Mouse (Mus musculus) MEL (cell line): ENCODE results near the gene Lypd4. TPM values are rescaled to one million over a fixed set of nuclear protein-coding genes. Genes with fewer than 3 reads are reported as not detected.

Experiments used
- DNase-seq: peaks from one replicate; pipeline ENCODE4 v3.0.0; 2011; ENCODE audit warnings: low read depth, low spot score
- H3K27ac ChIP-seq: 2 replicates; pipeline ENCODE4 v1.5.1; 2012; ENCODE audit warnings: low read depth, mild to moderate bottlenecking, control low read depth, low read length, moderate library complexity; ENCODE audit not compliant: control insufficient read depth
- H3K27me3 ChIP-seq, 2 experiments: fragments of 150-350 bp in 1 of 2; sonication (generic) in 1 of 2; 2 replicates each; pipeline ENCODE4 v1.6.1; 2012; ENCODE audit warnings: low read length in 2 of 2, mild to moderate bottlenecking in 2 of 2, improper control_type of control experiment in 1 of 2, moderate library complexity in 1 of 2; ENCODE audit not compliant: insufficient read depth in 2 of 2, control insufficient read depth in 1 of 2
- H3K36me3 ChIP-seq, 2 experiments: 2 replicates each; pipeline ENCODE4 v1.6.1; 2012 to 2014; ENCODE audit warnings: low read length in 2 of 2, improper control_type of control experiment in 1 of 2, inconsistent platforms in 1 of 2, mild to moderate bottlenecking in 1 of 2; ENCODE audit not compliant: insufficient read depth in 2 of 2, control insufficient read depth in 1 of 2
- H3K4me1 ChIP-seq, 2 experiments: fragments of 150-350 bp in 1 of 2; sonication (generic) in 1 of 2; 2 replicates each; pipeline ENCODE4 v1.6.1; 2012; ENCODE audit warnings: low read length in 2 of 2, improper control_type of control experiment in 1 of 2, mild to moderate bottlenecking in 1 of 2; ENCODE audit not compliant: insufficient read depth in 2 of 2, control insufficient read depth in 1 of 2
- H3K4me3 ChIP-seq, 2 experiments: fragments of 150-350 bp in 1 of 2; sonication (generic) in 1 of 2; 2 replicates each; pipeline ENCODE4 v1.5.1; 2012; ENCODE audit warnings: low read depth in 2 of 2, low read length in 2 of 2, mild to moderate bottlenecking in 2 of 2, moderate library complexity in 2 of 2, control low read depth in 1 of 2, improper control_type of control experiment in 1 of 2; ENCODE audit not compliant: control insufficient read depth in 1 of 2, insufficient read depth in 1 of 2
- H3K79me2 ChIP-seq: 2 replicates; pipeline ENCODE4 v1.6.1; 2012; ENCODE audit warnings: mild to moderate bottlenecking, low read length, moderate library complexity; ENCODE audit not compliant: control insufficient read depth, poor library complexity, insufficient read depth
- H3K9ac ChIP-seq: 2 replicates; pipeline ENCODE4 v1.6.1; 2012; ENCODE audit warnings: low read depth, mild to moderate bottlenecking, control low read depth, low read length, moderate library complexity; ENCODE audit not compliant: control insufficient read depth, poor library complexity, severe bottlenecking
- H3K9me3 ChIP-seq: fragments of 150-350 bp; sonication (generic); replicated peaks from 2 replicates; pipeline ENCODE4 v1.6.1; 2012; ENCODE audit warnings: mild to moderate bottlenecking, low read length, improper control_type of control experiment, moderate library complexity; ENCODE audit not compliant: insufficient read depth
- BHLHE40 ChIP-seq: IDR thresholded peaks from 2 replicates; pipeline ENCODE4 v1.6.1; 2012; ENCODE audit warnings: low read depth, mild to moderate bottlenecking, inconsistent platforms, low read length, improper control_type of control experiment, borderline replicate concordance
- CTCF ChIP-seq, 3 experiments: IDR thresholded peaks in 2 of 3; conservative IDR thresholded peaks in 1 of 3; 2 replicates each; pipeline ENCODE4 v1.5.1; 2011 to 2012; ENCODE audit warnings: low read length in 3 of 3, low read depth in 2 of 3, mild to moderate bottlenecking in 2 of 3, improper control_type of control experiment in 1 of 3, inconsistent platforms in 1 of 3, mixed read lengths in 1 of 3, moderate library complexity in 1 of 3; ENCODE audit not compliant: control insufficient read depth in 1 of 3, insufficient read depth in 1 of 3, poor library complexity in 1 of 3, severe bottlenecking in 1 of 3
- ELF1 ChIP-seq: IDR thresholded peaks from 2 replicates; pipeline ENCODE4 v1.6.1; 2014; ENCODE audit warnings: low read depth, mild to moderate bottlenecking, inconsistent platforms, low read length, improper control_type of control experiment, moderate library complexity
- EP300 ChIP-seq, 2 experiments: IDR thresholded peaks; 2 replicates each; pipeline ENCODE4 v1.6.1; 2011; ENCODE audit warnings: improper control_type of control experiment in 2 of 2, low read length in 2 of 2, low read depth in 1 of 2, mild to moderate bottlenecking in 1 of 2
- ETS1 ChIP-seq: IDR thresholded peaks from 2 replicates; pipeline ENCODE4 v1.6.1; 2012; ENCODE audit warnings: low read depth, mild to moderate bottlenecking, inconsistent platforms, low read length, improper control_type of control experiment, moderate library complexity
- GABPA ChIP-seq: IDR thresholded peaks from 2 replicates; pipeline ENCODE4 v1.6.1; 2012; ENCODE audit warnings: low read depth, mild to moderate bottlenecking, inconsistent platforms, low read length, improper control_type of control experiment, moderate library complexity
- GATA1 ChIP-seq: IDR thresholded peaks from 2 replicates; pipeline ENCODE4 v1.6.1; 2011; ENCODE audit warnings: low read depth, low read length, improper control_type of control experiment
- HCFC1 ChIP-seq: IDR thresholded peaks from 2 replicates; pipeline ENCODE4 v1.6.1; 2012; ENCODE audit warnings: low read depth, mild to moderate bottlenecking, inconsistent platforms, low read length, improper control_type of control experiment, moderate library complexity
- JUND ChIP-seq: IDR thresholded peaks from 2 replicates; pipeline ENCODE4 v1.6.1; 2011; ENCODE audit warnings: low read depth, mild to moderate bottlenecking, improper control_type of control experiment, low read length
- MAX ChIP-seq: IDR thresholded peaks from 2 replicates; pipeline ENCODE4 v1.6.1; 2011; ENCODE audit warnings: low read length, improper control_type of control experiment
- MEF2A ChIP-seq: IDR thresholded peaks from 2 replicates; pipeline ENCODE4 v1.6.1; 2014; ENCODE audit warnings: low read depth, mild to moderate bottlenecking, inconsistent platforms, low read length, improper control_type of control experiment; ENCODE audit not compliant: poor library complexity, insufficient replicate concordance, severe bottlenecking; ENCODE audit errors: extremely low read depth
- MXI1 ChIP-seq: IDR thresholded peaks from 2 replicates; pipeline ENCODE4 v1.6.1; 2011; ENCODE audit warnings: mild to moderate bottlenecking, low read depth, low read length, improper control_type of control experiment
- MYC ChIP-seq: IDR thresholded peaks from 2 replicates; pipeline ENCODE4 v1.6.1; 2011; ENCODE audit warnings: low read depth, mild to moderate bottlenecking, low read length, improper control_type of control experiment, moderate library complexity
- NELFE ChIP-seq: IDR thresholded peaks from 2 replicates; pipeline ENCODE4 v1.6.1; 2011; ENCODE audit warnings: low read depth, low read length, improper control_type of control experiment
- NRF1 ChIP-seq: IDR thresholded peaks from 2 replicates; pipeline ENCODE4 v1.6.1; 2014; ENCODE audit warnings: low read depth, mild to moderate bottlenecking, inconsistent platforms, low read length, improper control_type of control experiment, moderate library complexity; ENCODE audit not compliant: poor library complexity, insufficient read depth, severe bottlenecking
- POLR2A ChIP-seq, 2 experiments: IDR thresholded peaks; 2 replicates each; pipeline ENCODE4 v1.6.1; 2011 to 2012; ENCODE audit warnings: low read length in 2 of 2, mild to moderate bottlenecking in 2 of 2, control low read depth in 1 of 2, improper control_type of control experiment in 1 of 2, low read depth in 1 of 2, moderate library complexity in 1 of 2; ENCODE audit not compliant: control insufficient read depth in 1 of 2, insufficient read depth in 1 of 2, poor library complexity in 1 of 2
- RAD21 ChIP-seq: IDR thresholded peaks from 2 replicates; pipeline ENCODE4 v1.6.1; 2011; ENCODE audit warnings: mild to moderate bottlenecking, low read depth, low read length, improper control_type of control experiment
- RCOR1 ChIP-seq: IDR thresholded peaks from 2 replicates; pipeline ENCODE4 v1.6.1; 2012; ENCODE audit warnings: low read depth, mild to moderate bottlenecking, inconsistent platforms, low read length, improper control_type of control experiment
- SIN3A ChIP-seq: IDR thresholded peaks from 2 replicates; pipeline ENCODE4 v1.6.1; 2012; ENCODE audit warnings: low read length, improper control_type of control experiment, inconsistent platforms
- SMC3 ChIP-seq: IDR thresholded peaks from 2 replicates; pipeline ENCODE4 v1.6.1; 2011; ENCODE audit warnings: low read depth, low read length, improper control_type of control experiment
- TBP ChIP-seq: IDR thresholded peaks from 2 replicates; pipeline ENCODE4 v1.8.0; 2011; ENCODE audit warnings: low read depth, low read length, improper control_type of control experiment
- TCF12 ChIP-seq: IDR thresholded peaks from 2 replicates; pipeline ENCODE4 v1.6.1; 2014; ENCODE audit warnings: low read depth, mild to moderate bottlenecking, inconsistent platforms, low read length, improper control_type of control experiment, moderate library complexity
- UBTF ChIP-seq: IDR thresholded peaks from 2 replicates; pipeline ENCODE4 v1.6.1; 2012; ENCODE audit warnings: low read depth, mild to moderate bottlenecking, inconsistent platforms, low read length, improper control_type of control experiment, moderate library complexity, borderline replicate concordance; ENCODE audit not compliant: insufficient read depth
- USF1 ChIP-seq: IDR thresholded peaks from 2 replicates; pipeline ENCODE4 v1.6.1; 2014; ENCODE audit warnings: low read depth, mild to moderate bottlenecking, inconsistent platforms, low read length, improper control_type of control experiment, moderate library complexity
- USF2 ChIP-seq, 2 experiments: IDR thresholded peaks; 2 replicates each; pipeline ENCODE4 v1.6.1; 2011 to 2012; ENCODE audit warnings: improper control_type of control experiment in 2 of 2, low read length in 2 of 2, borderline replicate concordance in 1 of 2, inconsistent platforms in 1 of 2, low read depth in 1 of 2, mild to moderate bottlenecking in 1 of 2; ENCODE audit not compliant: insufficient read depth in 1 of 2
- ZC3H11A ChIP-seq: IDR thresholded peaks from 2 replicates; pipeline ENCODE4 v1.6.1; 2012; ENCODE audit warnings: low read depth, mild to moderate bottlenecking, inconsistent platforms, low read length, improper control_type of control experiment
- ZMIZ1 ChIP-seq: IDR thresholded peaks from 2 replicates; pipeline ENCODE4 v1.6.1; 2012; ENCODE audit warnings: low read depth, mild to moderate bottlenecking, inconsistent platforms, low read length, improper control_type of control experiment, moderate library complexity
- polyA plus RNA-seq, 2 experiments: library from polyadenylated mRNA; stranded (reverse) in 1 of 2; unstranded in 1 of 2; fragments of >175 nt in 1 of 2; fragments of >200 nt in 1 of 2; gene quantifications; 2 replicates each; pipeline versions ENCODE4 v1.2.1 to v1.2.4; 2012; ENCODE audit warnings: low replicate concordance in 2 of 2, low read depth in 1 of 2; ENCODE audit not compliant: insufficient read length in 2 of 2, insufficient read depth in 1 of 2, missing spikeins in 1 of 2
- total RNA-seq: library from RNA; depleted of rRNA; stranded (reverse); fragments of 300-350 nt; gene quantifications from 2 replicates; pipeline ENCODE4 v1.2.3, GENCODE M21; 2012

Gene Lypd4
- total and polyA plus RNA-seq, 3 experiments: not detected

- Histone ChIP-seq H3K4me3 (no peak within 1 kb of the TSS), H3K9me3 (no peaks in the 10 kb centered on the region), H3K4me1 (peaks cover 0 to 12% of the 10 kb centered on the region in 2 experiments; a peak in 2 of 4 replicates), H3K27ac (no peak within 1 kb of the TSS), H3K27me3 (no peaks in the 10 kb centered on the region), H3K9ac (no peak within 1 kb of the TSS), H3K79me2 (no peaks in the 10 kb centered on the region; the same call in 1 of the 2 replicates), H3K36me3 (peaks cover 0 to 8% of the 10 kb centered on the region in 2 experiments; a peak in 2 of 4 replicates)
- no peak for DNase-seq
- TF ChIP-seq UBTF: no peak
- no peak for TF ChIP-seq MEF2A
- TF ChIP-seq USF2 (IDR thresholded peaks at IDR 0.05; ENCODE audit: borderline replicate concordance in 1 of 2, insufficient read depth in 1 of 2, low read depth in 1 of 2, low read length in 2 of 2): no peak
- TF ChIP-seq RCOR1: no peak
- TF ChIP-seq NELFE: no peak
- no peak for TF ChIP-seq TBP
- no peak for TF ChIP-seq GATA1
- TF ChIP-seq TCF12: no peak
- TF ChIP-seq ZMIZ1: no peak
- no peak for TF ChIP-seq JUND
- TF ChIP-seq POLR2A (IDR thresholded peaks at IDR 0.05; ENCODE audit: control insufficient read depth in 1 of 2, insufficient read depth in 1 of 2, low read depth in 1 of 2, low read length in 2 of 2, poor library complexity in 1 of 2): no peak
- TF ChIP-seq ETS1: no peak
- TF ChIP-seq ZC3H11A: no peak
- TF ChIP-seq HCFC1: no peak
- TF ChIP-seq MYC: no peak
- no peak for TF ChIP-seq MAX
- no peak for TF ChIP-seq USF1
- TF ChIP-seq BHLHE40: no peak
Measured at GRCm38 (mm10) chr7:24897224-24897623, 27.5 kb upstream of the Lypd4 start, which contains the start of gene Cd79a. TSS of gene Cd79a (plus strand) at chr7:24897381.

DNA sequence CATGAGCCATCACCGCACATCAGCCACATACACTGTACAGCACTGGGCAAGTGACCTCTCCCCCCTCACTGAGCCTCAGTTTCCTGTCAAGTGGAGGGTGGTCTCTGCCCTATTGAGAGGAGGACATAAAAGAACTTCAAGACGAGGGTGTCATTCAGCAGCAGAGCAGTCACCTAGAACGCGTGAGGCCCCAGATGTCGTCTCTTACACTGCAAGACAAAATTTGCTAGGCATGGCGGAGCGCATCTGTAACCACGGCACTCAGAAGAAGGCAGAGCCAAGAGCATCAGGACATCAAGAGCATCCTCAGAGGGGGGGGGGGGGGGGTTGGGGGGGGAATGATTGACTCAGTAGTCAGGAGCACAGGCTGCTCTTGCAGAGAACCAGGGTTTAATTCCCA is 26.5 kb upstream of the Lypd4 start:
- H3K4me1 ChIP-seq: peaks cover 0 to 8% of the 10 kb centered on the region in 2 experiments; a peak in 2 of 4 replicates
- H3K36me3 ChIP-seq: peaks cover 0 to 3% of the 10 kb centered on the region in 2 experiments; a peak in 2 of 4 replicates
- DNase-seq: no peak
- H3K9me3 ChIP-seq: no peaks in the 10 kb centered on the region
- no peak overlapping the region for H3K9ac ChIP-seq
- no peaks in the 10 kb centered on the region for H3K27me3 ChIP-seq
- no peak for TF ChIP-seq BHLHE40
- TF ChIP-seq ELF1: no peak
- no peak for TF ChIP-seq CTCF (IDR thresholded peaks at IDR 0.05 in 2 of 3, conservative IDR thresholded peaks at IDR 0.05 in 1 of 3; ENCODE audit: control insufficient read depth in 1 of 3, insufficient read depth in 1 of 3, low read depth in 2 of 3, low read length in 3 of 3, poor library complexity in 1 of 3, severe bottlenecking in 1 of 3)
- no peak for TF ChIP-seq EP300 (IDR thresholded peaks at IDR 0.05; ENCODE audit: low read depth in 1 of 2, low read length in 2 of 2)
- TF ChIP-seq MAX: no peak
- TF ChIP-seq ETS1: no peak
- no peak for TF ChIP-seq NELFE
- TF ChIP-seq NRF1: no peak
- TF ChIP-seq SIN3A: no peak
- no peak for TF ChIP-seq MEF2A
- TF ChIP-seq RAD21: no peak
- TF ChIP-seq SMC3: no peak
- TF ChIP-seq HCFC1: no peak
- TF ChIP-seq GABPA: no peak
- TF ChIP-seq RCOR1: no peak
- TF ChIP-seq GATA1: no peak
- TF ChIP-seq USF1: no peak
- TF ChIP-seq MXI1: no peak
- no peak overlapping the region for H3K4me3 ChIP-seq
- no peak overlapping the region for H3K27ac ChIP-seq
- H3K79me2 ChIP-seq: no peaks in the 10 kb centered on the region
